Mouse (Mus musculus) adipocyte (in vitro differentiated cells): ENCODE data around the gene Thop1.
"Not testable (repeated sequence)": the region's sequence is repeated elsewhere in the genome, so short reads cannot be mapped to it uniquely, and the experiment has no call there.

ENCODE experiments used
- DNase-seq: peaks from one replicate; pipeline ENCODE4 v3.0.0-alpha.2; 2016; ENCODE audit warnings: low spot score

Thop1 gene

GRCm38 (mm10) chr10:81069836-81070235, at the start of gene Thop1:
Gene Thop1 (plus strand): TSS chr10:81070035.
- peak; percentile 99 for DNase-seq

- peak; percentile 18 for DNase-seq
Observed at GRCm38 (mm10) chr10:81020207-81020606, 49.6 kb upstream of the Thop1 start.

GRCm38 (mm10) chr10:81021547-81022110, 48.2 kb upstream of the Thop1 start:
- DNase-seq = no peak

- no peak for DNase-seq
Observed at GRCm38 (mm10) chr10:81022744-81023143, 47.1 kb upstream of the Thop1 start.

- no peak for DNase-seq
Observed at GRCm38 (mm10) chr10:81024346-81024937, 45.4 kb upstream of the Thop1 start.

- no peak for DNase-seq
Observed at GRCm38 (mm10) chr10:81025047-81025621, 44.7 kb upstream of the Thop1 start.

- no peak for DNase-seq
Observed at GRCm38 (mm10) chr10:81025639-81026275, 44.1 kb upstream of the Thop1 start, which contains the start of gene Diras1. Gene Diras1 (minus strand): TSS chr10:81025662.

- DNase-seq = no peak
Observed at GRCm38 (mm10) chr10:81026857-81027256, 43.0 kb upstream of the Thop1 start.

- DNase-seq = peak; percentile 69
Observed at GRCm38 (mm10) chr10:81027331-81027730, 42.5 kb upstream of the Thop1 start.

GRCm38 (mm10) chr10:81028219-81028618, 41.6 kb upstream of the Thop1 start:
- no peak for DNase-seq

- DNase-seq = no peak
Observed at GRCm38 (mm10) chr10:81029031-81029430, 40.8 kb upstream of the Thop1 start.

- no peak for DNase-seq
Observed at GRCm38 (mm10) chr10:81033586-81033985, 36.2 kb upstream of the Thop1 start.

- peak; percentile 37 for DNase-seq
Observed at GRCm38 (mm10) chr10:81036251-81036650, 33.6 kb upstream of the Thop1 start.

- peak; percentile 97 for DNase-seq
Observed at GRCm38 (mm10) chr10:81036988-81037580, 32.8 kb upstream of the Thop1 start, which contains the start of gene Slc39a3. Gene Slc39a3 (minus strand): TSS chr10:81037426.

- DNase-seq = peak; percentile 65
Observed at GRCm38 (mm10) chr10:81041458-81042175, 28.2 kb upstream of the Thop1 start.

- not testable (repeated sequence) for DNase-seq
Observed at GRCm38 (mm10) chr10:81045246-81045645, 24.6 kb upstream of the Thop1 start.

- no peak for DNase-seq
Observed at GRCm38 (mm10) chr10:81050645-81051044, 19.2 kb upstream of the Thop1 start.

GRCm38 (mm10) chr10:81051133-81051532, 18.7 kb upstream of the Thop1 start:
- DNase-seq = no peak

GRCm38 (mm10) chr10:81052577-81052976, 17.3 kb upstream of the Thop1 start:
- DNase-seq = no peak

GRCm38 (mm10) chr10:81055169-81055568, 14.7 kb upstream of the Thop1 start:
- DNase-seq = no peak

GRCm38 (mm10) chr10:81055802-81056340, 14.0 kb upstream of the Thop1 start:
- DNase-seq = not testable (repeated sequence)
